Mouse (Mus musculus) intestine, embryonic 14.5 days (tissue): ENCODE data around the gene Pla2g2c. TPM values are rescaled to one million over a fixed set of nuclear protein-coding genes. Genes with fewer than 3 reads are reported as not detected.

ENCODE experiments used
- ATAC-seq: fragments of 200-750 bp; cut with Nextera tagmentation; replicated peaks from 2 replicates; pipeline ENCODE4 v1.8.0; 2017; ENCODE audit warnings: low read depth, moderate number of reproducible peaks, moderate TSS enrichment, moderate library complexity; ENCODE audit not compliant: low FRiP score, low TSS enrichment
- DNase-seq: peaks from one replicate; pipeline ENCODE4 v3.0.0-alpha.2; 2018; ENCODE audit warnings: low spot score
- H3K27ac ChIP-seq: fragments of 300-500 bp; sonication (generic); 2 replicates; pipeline ENCODE4 v1.5.1; 2014; ENCODE audit warnings: low read depth, mild to moderate bottlenecking, control low read depth
- H3K27me3 ChIP-seq: fragments of 300-500 bp; sonication (generic); replicated peaks from 2 replicates; pipeline ENCODE4 v1.6.1; 2014; ENCODE audit warnings: low read length, control low read depth; ENCODE audit not compliant: control insufficient read depth, insufficient read depth
- H3K36me3 ChIP-seq: fragments of 300-500 bp; sonication (generic); 2 replicates; pipeline ENCODE4 v1.6.1; 2014; ENCODE audit warnings: low read length, control low read depth; ENCODE audit not compliant: control insufficient read depth, insufficient read depth
- H3K4me1 ChIP-seq: fragments of 300-500 bp; sonication (generic); replicated peaks from 2 replicates; pipeline ENCODE4 v1.6.1; 2014; ENCODE audit warnings: low read length, control low read depth, mixed read lengths; ENCODE audit not compliant: control insufficient read depth, insufficient read depth
- H3K4me2 ChIP-seq: fragments of 300-500 bp; sonication (generic); 2 replicates; pipeline ENCODE4 v1.6.1; 2014; ENCODE audit warnings: low read length
- H3K4me3 ChIP-seq: fragments of 300-500 bp; sonication (generic); 2 replicates; pipeline ENCODE4 v1.5.1; 2014; ENCODE audit warnings: low read depth, low read length, control low read depth, mixed read lengths
- H3K9ac ChIP-seq: fragments of 300-500 bp; sonication (generic); 2 replicates; pipeline ENCODE4 v1.6.1; 2014; ENCODE audit warnings: mild to moderate bottlenecking, low read length
- H3K9me3 ChIP-seq: fragments of 300-500 bp; sonication (generic); 2 replicates; pipeline ENCODE4 v1.6.1; 2016; ENCODE audit warnings: low read length, control low read depth; ENCODE audit not compliant: control insufficient read depth
- WGBS: fragments of 180-500 bp; shearing (Covaris S2); extraction: QIAGEN DNeasy Blood & Tissue Kit; methylation state at CpG from one replicate; pipeline ENCODE4 v1.1.7; 2014; 5-methylcytosine and 5-hydroxymethylcytosine counted together
- polyA plus RNA-seq: library from polyadenylated mRNA; unstranded; fragments of >200 nt; fragmentation: Nextera tagmentation; extraction: Ambion mirVana; gene quantifications from 2 replicates; pipeline ENCODE4 v1.2.1, GENCODE M21; 2014

Pla2g2c gene
- polyA plus RNA-seq, 1 experiment from 2014 or later, result 0.22 TPM

DNA sequence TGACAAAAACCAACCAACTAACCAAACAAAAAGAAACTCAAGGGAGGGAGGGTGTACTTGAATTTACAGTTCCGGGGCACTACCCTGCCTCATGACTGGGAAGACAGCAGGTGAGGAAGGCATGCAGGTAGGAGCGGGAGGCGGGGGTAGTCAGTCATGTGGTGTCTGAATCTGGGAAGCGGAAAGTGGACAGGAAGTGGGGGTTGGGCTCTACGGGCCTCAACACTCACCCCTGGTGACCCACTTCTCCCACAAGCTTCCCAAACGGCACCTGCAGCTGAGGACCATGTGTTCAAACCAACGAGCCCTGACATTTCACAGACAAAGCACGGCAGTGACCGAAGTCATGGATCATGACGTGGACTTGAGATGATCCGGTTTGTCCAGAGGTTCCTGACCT lies 12.5 kb upstream of the Pla2g2c start:
- no peaks in the 10 kb centered on the region for H3K4me1 ChIP-seq

DNA sequence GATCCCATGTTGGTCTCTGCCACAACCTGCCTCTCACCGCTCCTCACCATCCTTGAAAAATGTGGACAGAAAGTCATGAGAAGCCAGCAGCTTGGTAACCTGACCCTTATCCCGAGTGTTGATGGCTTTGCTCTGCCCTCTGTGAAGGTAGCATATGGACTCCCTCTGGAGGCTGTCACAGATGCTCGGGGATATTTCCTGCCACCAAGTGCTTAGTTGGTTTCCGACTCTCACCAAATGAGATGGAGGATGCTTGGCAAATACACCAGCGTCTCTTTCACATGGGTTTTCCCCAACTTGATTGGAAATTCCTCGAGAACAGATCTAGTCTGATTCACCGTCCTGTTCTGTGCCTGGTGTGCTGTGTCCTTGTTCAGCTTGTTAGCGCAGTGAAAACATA lies 12.0 kb upstream of the Pla2g2c start:
- DNase-seq, result no peak
- no peaks in the 10 kb centered on the region for H3K27me3 ChIP-seq
- no peak overlapping the region for H3K4me3 ChIP-seq
- no peak overlapping the region for H3K9ac ChIP-seq
- H3K4me1 ChIP-seq, result no peaks in the 10 kb centered on the region
- no peaks in the 10 kb centered on the region for H3K36me3 ChIP-seq
- no peaks in the 10 kb centered on the region for H3K9me3 ChIP-seq
- ATAC-seq, result no peak
- WGBS, result 70% methylated on average over 8 of the region's 8 CpGs
- no peak overlapping the region for H3K4me2 ChIP-seq
- H3K27ac ChIP-seq, result no peak overlapping the region

More for the DNA sequence above, 12.5 kb upstream of the Pla2g2c start:
- DNase-seq (no peak), ATAC-seq (no peak)
- Histone ChIP-seq H3K27me3 (no peaks in the 10 kb centered on the region), H3K4me2 (no peak overlapping the region), H3K9me3 (no peaks in the 10 kb centered on the region), H3K4me3 (no peak overlapping the region), H3K36me3 (no peaks in the 10 kb centered on the region), H3K27ac (no peak overlapping the region), H3K9ac (no peak overlapping the region)
- WGBS, result 79% methylated on average over 11 of the region's 11 CpGs

DNA sequence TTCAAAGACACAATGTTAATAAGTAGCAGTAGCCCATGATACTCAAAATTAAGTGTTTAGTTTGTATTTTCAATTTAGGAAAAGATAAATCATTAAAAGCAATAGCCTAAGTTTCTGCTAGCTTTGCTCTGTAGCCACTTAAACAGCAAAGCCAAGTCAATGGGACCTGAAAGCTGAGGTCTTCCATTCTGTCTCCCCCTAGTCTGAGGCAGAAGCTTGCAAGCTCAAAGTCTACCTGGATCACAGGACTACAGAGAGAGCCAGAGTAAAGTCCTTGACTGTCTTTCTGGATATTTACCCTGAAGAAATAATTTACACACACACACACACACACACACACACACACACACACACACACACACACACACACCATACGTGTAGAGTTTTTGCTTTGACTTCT lies 10.4 kb upstream of the Pla2g2c start:
- WGBS, result 80% methylated on average over 1 of the region's 1 CpGs
- no peaks in the 10 kb centered on the region for H3K9me3 ChIP-seq
- H3K4me3 ChIP-seq, result no peak overlapping the region
- no peak overlapping the region for H3K9ac ChIP-seq
- DNase-seq (no peak), ATAC-seq (no peak)
- H3K27ac ChIP-seq, result no peak overlapping the region
- H3K4me1 ChIP-seq, result no peaks in the 10 kb centered on the region
- no peak overlapping the region for H3K4me2 ChIP-seq
- no peaks in the 10 kb centered on the region for H3K36me3 ChIP-seq
- H3K27me3 ChIP-seq, result no peaks in the 10 kb centered on the region

DNA sequence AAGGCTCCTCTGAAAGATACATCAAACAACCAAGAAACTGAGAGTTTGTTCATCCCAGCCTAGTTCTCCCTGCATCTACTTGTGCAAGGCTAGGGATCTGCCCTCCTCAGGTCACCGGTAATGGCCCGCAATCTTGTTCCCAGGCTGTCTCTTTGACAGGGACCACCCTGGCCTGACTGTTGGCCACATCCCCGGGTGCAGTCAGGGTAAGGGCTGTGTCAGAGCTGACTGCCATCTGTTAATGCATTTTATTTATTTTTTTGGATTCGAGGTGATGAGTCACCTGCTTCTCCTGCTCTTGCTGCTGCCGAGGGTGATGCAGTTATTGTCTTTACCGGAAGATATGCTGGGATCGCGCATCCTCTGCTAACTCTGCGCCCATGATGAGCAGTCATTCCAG lies 7.9 kb upstream of the Pla2g2c start:
- H3K36me3 ChIP-seq, result no peaks in the 10 kb centered on the region
- H3K4me3 ChIP-seq, result no peak overlapping the region
- no peaks in the 10 kb centered on the region for H3K4me1 ChIP-seq
- ATAC-seq (no peak), DNase-seq (no peak)
- WGBS, result 81% methylated on average over 9 of the region's 9 CpGs
- no peaks in the 10 kb centered on the region for H3K9me3 ChIP-seq
- H3K27ac ChIP-seq, result no peak overlapping the region
- no peak overlapping the region for H3K9ac ChIP-seq
- no peaks in the 10 kb centered on the region for H3K27me3 ChIP-seq
- H3K4me2 ChIP-seq, result no peak overlapping the region

DNA sequence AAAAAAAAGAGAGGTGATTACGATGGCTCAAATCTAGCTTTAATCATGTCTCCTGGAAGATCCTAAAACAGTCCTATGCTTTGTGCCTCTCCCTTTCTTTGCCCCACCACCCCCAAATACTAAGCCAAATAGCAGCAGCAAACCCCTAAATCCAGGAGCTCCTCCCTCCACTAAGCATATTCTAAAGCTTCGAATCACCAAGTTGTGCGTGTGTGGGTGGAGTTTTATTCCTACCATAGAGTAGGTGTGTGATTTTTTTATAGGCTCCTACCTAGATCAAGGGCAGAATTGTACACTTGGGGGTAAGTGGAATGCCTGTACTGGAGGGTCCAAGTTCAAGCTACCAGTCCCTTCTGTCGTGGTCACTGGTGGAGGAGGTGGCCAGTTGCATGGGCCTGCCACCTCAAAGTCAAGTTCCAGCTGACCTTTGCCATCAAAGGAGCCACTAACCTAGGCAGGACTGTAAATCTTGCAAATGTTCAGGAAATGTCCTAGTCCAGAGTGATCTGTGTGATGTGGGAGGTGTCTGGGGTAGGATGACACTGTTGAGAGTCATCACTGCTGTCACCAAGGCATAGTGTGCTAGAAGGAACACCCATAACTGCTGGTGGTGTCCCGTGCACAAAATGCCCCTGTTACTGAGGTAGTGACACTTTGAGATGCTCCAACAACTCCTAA lies 5.9 kb upstream of the Pla2g2c start:
- Histone ChIP-seq H3K4me3 (no peak overlapping the region), H3K27ac (no peak overlapping the region), H3K36me3 (no peaks in the 10 kb centered on the region), H3K4me1 (no peaks in the 10 kb centered on the region), H3K9me3 (no peaks in the 10 kb centered on the region), H3K9ac (no peak overlapping the region), H3K4me2 (no peak overlapping the region), H3K27me3 (no peaks in the 10 kb centered on the region)
- ATAC-seq (no peak), DNase-seq (no peak)
- 71% methylated on average over 5 of the region's 5 CpGs for WGBS

DNA sequence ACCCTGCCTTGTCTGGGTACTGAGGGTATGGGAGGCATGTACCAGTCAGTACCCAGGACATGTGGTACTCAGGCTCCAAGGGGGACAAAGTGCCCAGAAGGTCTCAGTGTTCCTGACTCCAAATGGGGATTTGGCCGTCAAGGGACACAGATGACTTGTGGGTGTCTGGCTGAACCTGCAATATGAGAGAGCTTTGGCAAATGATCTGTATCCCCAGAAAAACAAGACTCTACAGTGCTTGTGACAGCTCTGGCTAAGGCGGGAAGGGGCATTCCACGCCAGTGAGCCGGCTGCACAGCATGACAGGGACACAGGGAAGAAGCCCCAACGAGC lies 5.4 kb upstream of the Pla2g2c start:
- DNase-seq (no peak), ATAC-seq (no peak)
- Histone ChIP-seq H3K4me1 (no peaks in the 10 kb centered on the region; the same call in 1 of the 2 replicates), H3K36me3 (no peaks in the 10 kb centered on the region), H3K4me2 (no peak overlapping the region), H3K9me3 (no peaks in the 10 kb centered on the region), H3K27ac (no peak overlapping the region), H3K9ac (no peak overlapping the region), H3K27me3 (no peaks in the 10 kb centered on the region), H3K4me3 (no peak overlapping the region)
- 82% methylated on average over 5 of the region's 5 CpGs for WGBS

DNA sequence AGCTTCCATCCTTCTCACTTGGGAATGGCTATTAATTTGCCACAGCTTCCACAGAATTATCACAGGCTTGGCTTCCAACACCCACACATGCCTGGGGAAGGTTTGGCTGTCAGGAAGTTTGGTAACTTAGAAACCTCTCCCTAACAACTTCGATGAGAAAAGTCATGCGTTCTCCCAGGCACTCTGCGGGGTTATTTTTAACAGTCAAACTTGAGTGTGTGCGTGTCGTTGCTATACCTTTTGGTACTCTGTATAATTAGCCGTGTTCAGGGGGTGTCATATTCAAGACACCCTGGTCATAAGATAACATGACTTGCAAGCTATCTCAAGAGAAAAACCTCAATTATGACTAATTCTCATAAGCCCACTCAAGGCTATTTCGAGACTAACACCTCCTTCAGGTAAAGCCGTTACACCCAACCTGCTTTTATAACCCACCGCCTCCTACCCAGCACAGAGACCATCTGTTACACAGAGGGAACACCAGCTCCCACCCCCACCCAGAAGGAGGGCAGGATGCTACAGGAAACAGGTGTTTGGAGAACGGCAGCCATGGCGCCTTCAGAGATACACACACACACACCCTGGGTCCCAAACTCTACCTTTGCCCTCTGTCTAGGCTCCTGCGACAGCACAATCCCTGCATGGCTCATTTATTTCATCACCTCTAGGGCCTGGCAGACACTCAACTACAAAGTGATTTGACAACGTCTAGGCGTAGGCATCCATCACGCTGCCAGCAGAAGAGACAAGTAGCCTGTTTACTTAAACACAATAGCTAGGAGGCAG lies 905 bp upstream of the Pla2g2c start:
- 57% methylated on average over 15 of the region's 15 CpGs for WGBS
- Histone ChIP-seq H3K4me1 (peaks cover 8% of the 10 kb centered on the region), H3K9ac (no peak overlapping the region), H3K36me3 (no peaks in the 10 kb centered on the region), H3K4me3 (no peak overlapping the region), H3K4me2 (no peak overlapping the region), H3K27ac (no peak overlapping the region), H3K27me3 (no peaks in the 10 kb centered on the region), H3K9me3 (no peaks in the 10 kb centered on the region)
- DNase-seq (no peak), ATAC-seq (no peak)

DNA sequence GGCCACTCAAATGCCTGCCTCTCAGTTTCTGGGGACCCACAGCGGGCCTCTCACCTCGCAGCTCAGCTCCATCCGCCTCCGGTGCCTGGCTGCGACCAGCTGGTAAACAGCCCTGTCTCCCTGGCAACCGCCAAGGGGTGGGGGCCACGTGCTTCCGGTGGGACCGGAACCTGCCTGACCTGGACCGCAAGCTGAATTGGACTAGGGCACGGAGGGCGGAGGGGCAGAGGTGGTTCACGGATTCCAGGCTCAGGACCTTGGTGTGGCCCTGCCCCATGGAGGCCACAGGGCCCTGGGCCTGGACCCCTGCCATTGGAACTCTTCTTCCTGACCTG lies 502 bp downstream of the Pla2g2c start:
- peak overlapping the region; percentile 52 for H3K4me2 ChIP-seq
- peak overlapping the region; percentile 18; the same call in 1 of the 2 replicates for H3K4me3 ChIP-seq
- no peaks in the 10 kb centered on the region for H3K36me3 ChIP-seq
- no peaks in the 10 kb centered on the region for H3K27me3 ChIP-seq
- ATAC-seq (peak; percentile 77), DNase-seq (peak; percentile 83)
- peak overlapping the region; percentile 34 for H3K27ac ChIP-seq
- H3K9ac ChIP-seq, result peak overlapping the region; percentile 14; the same call in 1 of the 2 replicates
- peaks cover 8% of the 10 kb centered on the region for H3K4me1 ChIP-seq
- no peaks in the 10 kb centered on the region for H3K9me3 ChIP-seq
- 7% methylated on average over 13 of the region's 13 CpGs for WGBS

DNA sequence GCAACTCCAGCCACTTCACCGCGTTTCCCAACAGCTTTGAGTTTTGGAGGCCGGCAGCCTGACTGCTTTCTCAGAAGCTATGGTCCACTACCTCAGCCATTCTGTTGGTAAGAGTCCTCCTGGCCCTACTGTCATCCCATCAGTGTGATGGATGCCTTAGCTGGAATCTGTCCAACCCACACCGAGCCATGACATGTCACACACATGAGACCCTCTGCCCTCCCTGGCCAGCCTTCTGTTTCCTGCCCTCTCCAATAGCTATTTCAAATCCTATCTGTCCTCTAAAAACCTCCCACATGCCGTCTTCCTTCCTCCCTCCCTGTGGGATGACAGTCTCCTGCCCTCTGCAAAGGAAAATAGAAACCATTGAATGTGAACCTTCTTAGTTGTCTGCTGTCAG lies 1.2 kb downstream of the Pla2g2c start:
- Histone ChIP-seq H3K9ac (no peak overlapping the region), H3K27me3 (no peaks in the 10 kb centered on the region), H3K27ac (no peak overlapping the region), H3K9me3 (no peaks in the 10 kb centered on the region), H3K4me3 (no peak overlapping the region), H3K36me3 (no peaks in the 10 kb centered on the region), H3K4me2 (no peak overlapping the region), H3K4me1 (peaks cover 8% of the 10 kb centered on the region)
- no peak for DNase-seq
- 75% methylated on average over 5 of the region's 5 CpGs for WGBS
- no peak for ATAC-seq
